Mouse (Mus musculus) heart, embryonic 14.5 days (tissue): Measurements from ENCODE around the gene Htra1. TPM values are rescaled to one million over a fixed set of nuclear protein-coding genes. Genes with fewer than 3 reads are reported as not detected.
A peak's percentile ranks its signal among the peaks of the same experiment; 100 is the strongest.

Experiments used
- ATAC-seq: fragments of 200-750 bp; cut with Nextera tagmentation; 2 replicates; pipeline ENCODE4 v1.8.0; 2017; ENCODE audit warnings: low read depth, moderate TSS enrichment; ENCODE audit not compliant: insufficient number of reproducible peaks, insufficient read depth, low FRiP score
- H3K27ac ChIP-seq, 2 experiments: fragments of 200-500 bp in 1 of 2; fragments of 300-500 bp in 1 of 2; sonication (generic) in 1 of 2; replicated peaks in 1 of 2; 2 replicates each; pipeline ENCODE4 v1.5.1; 2012 to 2014; ENCODE audit warnings: low read depth in 2 of 2, low read length in 2 of 2, control low read depth in 1 of 2, mild to moderate bottlenecking in 1 of 2, mixed read lengths in 1 of 2; ENCODE audit not compliant: control insufficient read depth in 1 of 2, insufficient read depth in 1 of 2
- H3K27me3 ChIP-seq: fragments of 300-500 bp; sonication (generic); 2 replicates; pipeline ENCODE4 v1.6.1; 2014; ENCODE audit warnings: mild to moderate bottlenecking, low read length, control low read depth; ENCODE audit not compliant: control insufficient read depth, insufficient read depth
- H3K36me3 ChIP-seq: fragments of 300-500 bp; sonication (generic); 2 replicates; pipeline ENCODE4 v1.6.1; 2014; ENCODE audit warnings: mild to moderate bottlenecking, control low read depth, low read length, mixed read lengths; ENCODE audit not compliant: control insufficient read depth, insufficient read depth
- H3K4me1 ChIP-seq, 2 experiments: fragments of 200-500 bp in 1 of 2; fragments of 300-500 bp in 1 of 2; sonication (generic) in 1 of 2; 2 replicates each; pipeline ENCODE4 v1.6.1; 2012 to 2014; ENCODE audit warnings: low read length in 2 of 2, control low read depth in 1 of 2, mixed read lengths in 1 of 2; ENCODE audit not compliant: control insufficient read depth in 2 of 2, insufficient read depth in 2 of 2
- H3K4me2 ChIP-seq: fragments of 300-500 bp; sonication (generic); 2 replicates; pipeline ENCODE4 v1.6.1; 2014; ENCODE audit warnings: mild to moderate bottlenecking, low read length
- H3K4me3 ChIP-seq, 2 experiments: fragments of 200-500 bp in 1 of 2; fragments of 300-500 bp in 1 of 2; sonication (generic) in 1 of 2; 2 replicates each; pipeline ENCODE4 v1.5.1; 2012 to 2014; ENCODE audit warnings: low read length in 2 of 2, mild to moderate bottlenecking in 2 of 2, control low read depth in 1 of 2, low read depth in 1 of 2, moderate library complexity in 1 of 2; ENCODE audit not compliant: control insufficient read depth in 1 of 2, insufficient read depth in 1 of 2
- H3K9ac ChIP-seq: fragments of 300-500 bp; sonication (generic); 2 replicates; pipeline ENCODE4 v1.6.1; 2014; ENCODE audit warnings: mild to moderate bottlenecking, low read length
- H3K9me3 ChIP-seq: fragments of 300-500 bp; sonication (generic); 2 replicates; pipeline ENCODE4 v1.6.1; 2016; ENCODE audit warnings: low read length, control low read depth; ENCODE audit not compliant: control insufficient read depth
- WGBS: fragments of 180-500 bp; shearing (Covaris S2); extraction: QIAGEN DNeasy Blood & Tissue Kit; methylation state at CpG from one replicate; pipeline ENCODE4 v1.1.7; 2014; 5-methylcytosine and 5-hydroxymethylcytosine counted together
- polyA plus RNA-seq: library from polyadenylated mRNA; unstranded; fragments of >200 nt; fragmentation: Nextera tagmentation; extraction: Ambion mirVana; gene quantifications from 2 replicates; pipeline ENCODE4 v1.2.1, GENCODE M21; 2014

Htra1 gene
- polyA plus RNA-seq, 1 experiment from 2014 or later = 73.5 TPM

- peak overlapping the region; percentile 78 for H3K9ac ChIP-seq
- H3K4me1 ChIP-seq = peaks cover 19 to 22% of the 10 kb centered on the region in 2 experiments
- peaks cover 33% of the 10 kb centered on the region for H3K27me3 ChIP-seq
- H3K4me3 ChIP-seq = peak overlapping the region; percentile 59 to 72
- no peaks in the 10 kb centered on the region; the same call in 1 of the 2 replicates for H3K9me3 ChIP-seq
- H3K4me2 ChIP-seq = peak overlapping the region; percentile 95
- no peak overlapping the region for H3K27ac ChIP-seq
- no peaks in the 10 kb centered on the region for H3K36me3 ChIP-seq
- ATAC-seq = no peak
- WGBS = 10% methylated on average over 16 of the region's 16 CpGs
Measured at GRCm38 (mm10) chr7:130935421-130935792, 504 bp upstream of the Htra1 start.

- WGBS = under 1% methylated on average over 44 of the region's 49 CpGs
- H3K27me3 ChIP-seq = peaks cover 33% of the 10 kb centered on the region
- peak; percentile 17; the same call in 1 of the 2 replicates for ATAC-seq
Measured at GRCm38 (mm10) chr7:130936472-130936951, 601 bp downstream of the Htra1 start.

GRCm38 (mm10) chr7:130937266-130937841 lies 1.4 kb downstream of the Htra1 start:
- no peak for ATAC-seq

More at GRCm38 (mm10) chr7:130936472-130936951, 601 bp downstream of the Htra1 start:
- Histone ChIP-seq H3K27ac (0 out of 4 replicates have a peak overlapping the region, but pooled peaks of 1 of the 2 experiments have one; percentile 19), H3K9ac (peak overlapping the region; percentile 78), H3K9me3 (no peaks in the 10 kb centered on the region; the same call in 1 of the 2 replicates), H3K4me1 (peaks cover 22 to 24% of the 10 kb centered on the region in 2 experiments), H3K4me3 (peak overlapping the region; percentile 59 to 72), H3K36me3 (no peaks in the 10 kb centered on the region), H3K4me2 (peak overlapping the region; percentile 95)

GRCm38 (mm10) chr7:130938005-130938404 lies 2.1 kb downstream of the Htra1 start:
- H3K4me1 ChIP-seq = peaks cover 22 to 24% of the 10 kb centered on the region in 2 experiments
- peak overlapping the region; percentile 95 for H3K4me2 ChIP-seq
- H3K27me3 ChIP-seq = peaks cover 31% of the 10 kb centered on the region

More at GRCm38 (mm10) chr7:130937266-130937841, 1.4 kb downstream of the Htra1 start:
- H3K4me3 ChIP-seq = peak overlapping the region; percentile 59 to 72
- H3K4me1 ChIP-seq = peaks cover 22 to 24% of the 10 kb centered on the region in 2 experiments
- H3K27ac ChIP-seq = no peak overlapping the region
- peak overlapping the region; percentile 78 for H3K9ac ChIP-seq
- peaks cover 33% of the 10 kb centered on the region for H3K27me3 ChIP-seq
- no peaks in the 10 kb centered on the region for H3K36me3 ChIP-seq
- H3K9me3 ChIP-seq = no peaks in the 10 kb centered on the region
- whole genome bisulfite sequencing = 22% methylated on average over 12 of the region's 12 CpGs
- peak overlapping the region; percentile 95 for H3K4me2 ChIP-seq

GRCm38 (mm10) chr7:130938896-130939295 lies 3.0 kb downstream of the Htra1 start:
- no peak overlapping the region for H3K4me2 ChIP-seq
- WGBS = 82% methylated on average over 8 of the region's 8 CpGs

More at GRCm38 (mm10) chr7:130938005-130938404, 2.1 kb downstream of the Htra1 start:
- WGBS = 60% methylated on average over 4 of the region's 4 CpGs
- Histone ChIP-seq H3K9me3 (no peaks in the 10 kb centered on the region), H3K4me3 (no peak overlapping the region), H3K36me3 (no peaks in the 10 kb centered on the region), H3K27ac (no peak overlapping the region), H3K9ac (no peak overlapping the region)
- no peak for ATAC-seq

GRCm38 (mm10) chr7:130940733-130941132 lies 4.8 kb downstream of the Htra1 start:
- Histone ChIP-seq H3K9me3 (no peaks in the 10 kb centered on the region), H3K9ac (no peak overlapping the region), H3K27ac (0 out of 4 replicates have a peak overlapping the region, but pooled peaks of 1 of the 2 experiments have one; percentile 10), H3K4me3 (no peak overlapping the region), H3K4me2 (no peak overlapping the region), H3K27me3 (peaks cover 7% of the 10 kb centered on the region; the same call in 1 of the 2 replicates), H3K4me1 (peaks cover 17 to 20% of the 10 kb centered on the region in 2 experiments), H3K36me3 (no peaks in the 10 kb centered on the region)
- 71% methylated on average over 8 of the region's 8 CpGs for WGBS
- ATAC-seq = no peak

More at GRCm38 (mm10) chr7:130938896-130939295, 3.0 kb downstream of the Htra1 start:
- Histone ChIP-seq H3K9me3 (no peaks in the 10 kb centered on the region), H3K4me1 (peaks cover 22 to 24% of the 10 kb centered on the region in 2 experiments), H3K36me3 (no peaks in the 10 kb centered on the region), H3K27me3 (peaks cover 22% of the 10 kb centered on the region), H3K27ac (no peak overlapping the region), H3K4me3 (no peak overlapping the region), H3K9ac (no peak overlapping the region)
- ATAC-seq = no peak

GRCm38 (mm10) chr7:130943280-130943895 lies 7.5 kb downstream of the Htra1 start:
- Histone ChIP-seq H3K27me3 (no peaks in the 10 kb centered on the region), H3K4me3 (no peak overlapping the region), H3K9me3 (no peaks in the 10 kb centered on the region), H3K27ac (no peak overlapping the region), H3K4me1 (peaks cover 21 to 30% of the 10 kb centered on the region in 2 experiments), H3K4me2 (no peak overlapping the region), H3K36me3 (no peaks in the 10 kb centered on the region), H3K9ac (no peak overlapping the region)
- 92% methylated on average over 9 of the region's 9 CpGs for WGBS
- no peak for ATAC-seq
